Mouse (Mus musculus) intestine, embryonic 14.5 days (tissue): ENCODE results near the gene Ggps1. TPM values are rescaled to one million over a fixed set of nuclear protein-coding genes. Genes with fewer than 3 reads are reported as not detected.

Experiments
- ATAC-seq: fragments of 200-750 bp; cut with Nextera tagmentation; replicated peaks from 2 replicates; pipeline ENCODE4 v1.8.0; 2017; ENCODE audit warnings: low read depth, moderate number of reproducible peaks, moderate TSS enrichment, moderate library complexity; ENCODE audit not compliant: low FRiP score, low TSS enrichment
- DNase-seq: peaks from one replicate; pipeline ENCODE4 v3.0.0-alpha.2; 2018; ENCODE audit warnings: low spot score
- H3K27ac ChIP-seq: fragments of 300-500 bp; sonication (generic); 2 replicates; pipeline ENCODE4 v1.5.1; 2014; ENCODE audit warnings: low read depth, mild to moderate bottlenecking, control low read depth
- H3K27me3 ChIP-seq: fragments of 300-500 bp; sonication (generic); replicated peaks from 2 replicates; pipeline ENCODE4 v1.6.1; 2014; ENCODE audit warnings: low read length, control low read depth; ENCODE audit not compliant: control insufficient read depth, insufficient read depth
- H3K36me3 ChIP-seq: fragments of 300-500 bp; sonication (generic); 2 replicates; pipeline ENCODE4 v1.6.1; 2014; ENCODE audit warnings: low read length, control low read depth; ENCODE audit not compliant: control insufficient read depth, insufficient read depth
- H3K4me1 ChIP-seq: fragments of 300-500 bp; sonication (generic); replicated peaks from 2 replicates; pipeline ENCODE4 v1.6.1; 2014; ENCODE audit warnings: low read length, control low read depth, mixed read lengths; ENCODE audit not compliant: control insufficient read depth, insufficient read depth
- H3K4me2 ChIP-seq: fragments of 300-500 bp; sonication (generic); 2 replicates; pipeline ENCODE4 v1.6.1; 2014; ENCODE audit warnings: low read length
- H3K4me3 ChIP-seq: fragments of 300-500 bp; sonication (generic); 2 replicates; pipeline ENCODE4 v1.5.1; 2014; ENCODE audit warnings: low read depth, low read length, control low read depth, mixed read lengths
- H3K9ac ChIP-seq: fragments of 300-500 bp; sonication (generic); 2 replicates; pipeline ENCODE4 v1.6.1; 2014; ENCODE audit warnings: mild to moderate bottlenecking, low read length
- H3K9me3 ChIP-seq: fragments of 300-500 bp; sonication (generic); 2 replicates; pipeline ENCODE4 v1.6.1; 2016; ENCODE audit warnings: low read length, control low read depth; ENCODE audit not compliant: control insufficient read depth
- WGBS: fragments of 180-500 bp; shearing (Covaris S2); extraction: QIAGEN DNeasy Blood & Tissue Kit; methylation state at CpG from one replicate; pipeline ENCODE4 v1.1.7; 2014; 5-methylcytosine and 5-hydroxymethylcytosine counted together
- polyA plus RNA-seq: library from polyadenylated mRNA; unstranded; fragments of >200 nt; fragmentation: Nextera tagmentation; extraction: Ambion mirVana; gene quantifications from 2 replicates; pipeline ENCODE4 v1.2.1, GENCODE M21; 2014

The Ggps1 gene
- polyA plus RNA-seq, 1 experiment from 2014 or later: 46.2 TPM

DNA sequence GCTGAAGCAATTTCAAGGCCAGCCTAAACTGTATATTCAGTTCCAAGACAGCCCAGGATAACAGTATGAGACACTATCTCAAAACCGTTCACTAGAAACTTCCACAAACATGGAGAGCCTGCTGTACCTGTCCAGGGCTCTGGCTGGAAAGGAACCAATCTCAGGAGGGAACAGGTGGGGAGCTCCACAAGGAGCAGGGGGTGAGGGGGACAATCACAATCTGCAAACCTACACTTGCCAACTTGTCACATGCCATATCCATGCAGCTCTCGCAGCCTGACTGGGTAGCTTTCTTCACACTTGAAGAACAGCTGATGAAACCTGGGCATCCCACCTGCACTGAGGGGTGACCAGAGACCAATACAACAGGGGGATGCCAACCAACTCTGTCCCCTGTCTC, 49.3 kb downstream of the Ggps1 start:
- no peaks in the 10 kb centered on the region for H3K27me3 ChIP-seq
- no peak for ATAC-seq
- H3K36me3 ChIP-seq: peaks cover 61% of the 10 kb centered on the region
- no peak overlapping the region for H3K4me2 ChIP-seq
- no peak for DNase-seq
- no peak overlapping the region for H3K4me3 ChIP-seq
- H3K9me3 ChIP-seq: no peaks in the 10 kb centered on the region
- no peak overlapping the region for H3K27ac ChIP-seq
- H3K4me1 ChIP-seq: no peaks in the 10 kb centered on the region
- WGBS: 100% methylated on average over 2 of the region's 2 CpGs
- no peak overlapping the region for H3K9ac ChIP-seq

DNA sequence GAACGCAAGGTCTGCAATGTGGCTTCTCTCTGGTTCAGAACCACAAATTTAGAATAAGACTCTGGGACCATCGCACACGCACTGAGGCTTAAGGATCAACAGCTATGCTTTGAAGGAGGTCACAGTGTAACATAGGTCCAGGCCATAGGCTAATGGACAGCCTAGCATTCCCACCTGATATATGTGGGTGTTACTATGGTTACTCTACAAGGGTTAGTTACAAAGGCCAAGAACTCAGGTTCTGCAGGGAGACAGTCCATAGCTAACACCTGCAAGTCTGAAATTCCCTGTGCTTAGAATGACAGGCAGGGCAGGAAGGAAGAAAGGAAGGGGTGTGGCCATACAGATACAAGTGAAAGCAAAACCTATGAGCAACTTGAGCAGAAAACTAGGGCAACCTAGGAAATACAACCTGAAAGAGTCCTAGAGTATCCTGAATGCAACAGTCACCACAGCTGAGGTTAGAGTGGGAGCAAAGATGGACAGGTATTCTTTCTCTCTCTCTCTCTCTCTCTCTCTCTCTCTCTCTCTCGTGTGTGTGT, 51.8 kb downstream of the Ggps1 start:
- Histone ChIP-seq H3K4me2 (no peak overlapping the region), H3K4me1 (no peaks in the 10 kb centered on the region), H3K27me3 (no peaks in the 10 kb centered on the region), H3K36me3 (peaks cover 65% of the 10 kb centered on the region), H3K9me3 (no peaks in the 10 kb centered on the region), H3K4me3 (no peak overlapping the region), H3K27ac (no peak overlapping the region), H3K9ac (no peak overlapping the region)
- WGBS: 88% methylated on average over 4 of the region's 4 CpGs
- ATAC-seq: no peak
- DNase-seq: no peak

DNA sequence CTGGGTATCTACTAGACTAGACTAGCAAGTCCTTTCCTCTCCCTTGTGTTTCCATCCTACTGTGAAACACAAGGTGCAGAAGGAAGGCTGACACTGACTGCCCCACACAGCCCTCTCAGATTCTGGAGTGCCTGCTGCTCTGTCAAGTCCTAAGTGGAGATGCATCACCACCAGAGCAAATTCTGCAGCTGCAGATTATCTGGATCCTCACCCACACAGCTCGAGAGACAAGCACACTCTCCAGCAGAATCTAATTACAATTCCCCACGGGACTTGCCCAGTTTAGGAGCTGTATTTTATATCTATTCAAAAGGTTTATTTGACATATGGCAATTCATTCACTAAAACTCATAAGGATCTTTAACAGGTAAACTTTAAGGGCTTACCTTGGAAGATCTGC, 57.2 kb downstream of the Ggps1 start:
- no peak overlapping the region for H3K4me2 ChIP-seq
- H3K36me3 ChIP-seq: peaks cover 77% of the 10 kb centered on the region
- no peak overlapping the region for H3K9ac ChIP-seq
- H3K27ac ChIP-seq: no peak overlapping the region
- H3K4me3 ChIP-seq: no peak overlapping the region
- ATAC-seq: no peak
- 74% methylated on average over 2 of the region's 2 CpGs for WGBS
- no peaks in the 10 kb centered on the region for H3K9me3 ChIP-seq
- H3K27me3 ChIP-seq: no peaks in the 10 kb centered on the region
- no peaks in the 10 kb centered on the region for H3K4me1 ChIP-seq
- no peak for DNase-seq

DNA sequence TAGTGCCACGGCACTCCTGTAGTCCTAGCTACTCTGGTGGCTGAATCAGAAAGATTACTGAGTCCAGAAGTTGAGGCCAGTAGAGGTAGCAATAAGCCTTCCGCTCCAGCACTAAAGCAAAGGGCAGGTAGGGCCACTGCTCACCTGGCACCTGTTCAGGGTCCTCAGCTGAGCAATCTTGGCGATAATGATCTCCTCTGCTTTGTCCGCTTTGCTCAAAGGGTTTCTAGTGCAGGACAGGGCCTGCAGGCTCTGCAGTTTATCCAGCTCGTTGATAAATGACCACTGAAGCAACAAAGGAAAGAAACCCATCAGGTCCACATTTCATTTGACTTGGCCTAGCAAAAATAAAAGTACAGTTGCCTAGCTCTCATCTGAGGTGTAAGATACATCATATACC, 58.3 kb downstream of the Ggps1 start:
- DNase-seq: no peak

DNA sequence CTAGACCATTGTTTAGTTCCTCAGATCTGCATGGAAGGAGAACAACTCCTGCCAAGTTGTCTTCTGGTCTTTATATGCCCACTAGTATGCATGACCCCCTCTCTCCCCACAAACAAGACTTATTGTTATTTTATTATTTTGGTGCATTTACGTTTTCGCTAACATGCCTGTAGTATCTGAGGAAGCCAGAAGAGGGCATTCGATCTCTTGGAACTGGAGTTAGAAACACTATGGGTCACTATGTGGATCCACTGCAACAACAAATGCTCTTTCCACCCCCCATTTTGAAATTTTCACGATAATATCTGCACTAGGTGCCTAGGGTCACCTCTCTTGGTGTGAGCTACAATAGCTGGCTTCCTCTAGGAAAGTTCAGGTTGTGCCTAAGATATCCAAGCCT, 59.2 kb downstream of the Ggps1 start:
- Histone ChIP-seq H3K4me3 (no peak overlapping the region), H3K9me3 (no peaks in the 10 kb centered on the region), H3K9ac (no peak overlapping the region), H3K27me3 (no peaks in the 10 kb centered on the region), H3K4me1 (no peaks in the 10 kb centered on the region), H3K4me2 (no peak overlapping the region), H3K36me3 (peaks cover 85% of the 10 kb centered on the region), H3K27ac (no peak overlapping the region)
- 81% methylated on average over 4 of the region's 4 CpGs for WGBS
- no peak for DNase-seq
- no peak for ATAC-seq

More for the DNA sequence above, 58.3 kb downstream of the Ggps1 start:
- no peak overlapping the region for H3K4me3 ChIP-seq
- ATAC-seq: no peak
- H3K9ac ChIP-seq: no peak overlapping the region
- H3K36me3 ChIP-seq: peaks cover 84% of the 10 kb centered on the region
- WGBS: 88% methylated on average over 5 of the region's 5 CpGs
- no peaks in the 10 kb centered on the region for H3K4me1 ChIP-seq
- H3K9me3 ChIP-seq: no peaks in the 10 kb centered on the region
- no peak overlapping the region for H3K27ac ChIP-seq
- H3K27me3 ChIP-seq: no peaks in the 10 kb centered on the region
- H3K4me2 ChIP-seq: no peak overlapping the region

DNA sequence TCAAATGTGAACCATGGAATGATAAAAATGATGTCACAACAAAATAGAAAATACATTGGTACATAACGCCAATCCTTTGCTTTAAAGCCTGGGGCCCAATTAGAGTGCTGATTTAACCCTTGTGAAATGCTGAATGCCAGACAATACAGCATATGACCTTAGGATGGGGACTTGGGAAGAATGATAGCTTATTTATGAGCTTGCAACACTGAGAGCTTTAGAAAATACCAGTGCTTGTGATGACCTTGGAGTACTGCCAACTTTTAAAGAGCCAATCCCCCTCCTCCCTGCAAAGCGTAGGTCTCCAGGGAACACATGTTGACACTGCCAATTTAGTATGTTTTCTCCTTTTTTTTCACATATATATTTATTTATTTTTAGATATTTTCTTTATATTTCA, 60.6 kb downstream of the Ggps1 start:
- no peak for DNase-seq
- Histone ChIP-seq H3K4me3 (no peak overlapping the region), H3K9me3 (no peaks in the 10 kb centered on the region), H3K27me3 (no peaks in the 10 kb centered on the region), H3K27ac (no peak overlapping the region), H3K9ac (no peak overlapping the region), H3K4me1 (no peaks in the 10 kb centered on the region), H3K36me3 (peaks cover 88% of the 10 kb centered on the region), H3K4me2 (no peak overlapping the region)
- WGBS: 67% methylated on average over 2 of the region's 2 CpGs
- ATAC-seq: no peak

Other genes starting within 250 kb of the Ggps1 start
- gene B3galnt2, start 109.0 kb downstream of the Ggps1 start, polyA plus RNA-seq: 38.0 and 41.2 TPM in 2 replicates
- gene Tbce, start 23.9 kb downstream of the Ggps1 start, polyA plus RNA-seq: 45.0 and 55.9 TPM in 2 replicates
- gene Arid4b, start 256 bp downstream of the Ggps1 start, polyA plus RNA-seq: 58.2 and 58.4 TPM in 2 replicates